In genomic region chr4:59569538-59569937, GRCm38 (mm10) we compare ENCODE assay signal across 8 mouse cellular contexts. TPM values are rescaled to one million over a fixed set of nuclear protein-coding genes. Genes with fewer than 3 reads are reported as not detected.
DNase-seq lines count a peak whose midpoint lies in the region; ATAC-seq and TF ChIP-seq lines count a peak whose summit lies in the region.

No protein-coding gene starts in this region.

- peak; percentile 72; the same call in 1 of the 2 replicates for TF ChIP-seq CTCF in brain, embryonic 14.5 days (IDR thresholded peaks at IDR 0.05; ENCODE audit: borderline replicate concordance, extremely low read depth, insufficient read depth, insufficient read length)

- DNase-seq in ES-CJ7 (ENCODE audit: low read depth, low spot score): peak; percentile 77
- peak; percentile 92 for DNase-seq in brain, embryonic 14.5 days (ENCODE audit: low read depth)
- DNase-seq in heart, postnatal 36 days: peak; percentile 73 to 78
- DNase-seq in layer of hippocampus, postnatal 10 days (ENCODE audit: low spot score in 2 of 2): peak; percentile 72 to 82
- DNase-seq in lung, postnatal 10 days: peak; percentile 87
- peak; percentile 51 for DNase-seq in retina, adult 2 months (ENCODE audit: low read depth, low spot score)
- DNase-seq in thymus, postnatal 36 days: peak; percentile 52 to 63

- intact Hi-C loops in heart, postnatal 36 days (cut with DNase I): loop anchor here (1.0 kb wide), 3 partner anchors 188 to 473 kb away; no protein-coding TSS in a partner anchor

- no peak for TF ChIP-seq POLR2A in brain, embryonic 14.5 days (IDR thresholded peaks at IDR 0.05; ENCODE audit: borderline replicate concordance, extremely low read depth, insufficient read depth, insufficient read length, poor library complexity, severe bottlenecking)

- peak; percentile 81 for ATAC-seq in erythroid progenitor cell, adult 5-6 weeks (replicated peaks; ENCODE audit: low FRiP score, poor library complexity, severe bottlenecking)

RNA-seq across cellular contexts. Expression of gene Hsdl2, which starts 11.8 kb away (rescaled TPM):
- polyA plus RNA-seq in brain, embryonic 14.5 days (2012; rRNA removed): 16.6 and 22.6 TPM in 2 replicates
- total RNA-seq in erythroid progenitor cell, adult 5-6 weeks (2015; ENCODE audit: low replicate concordance): 13.8 and 19.1 TPM in 2 replicates
- total RNA-seq in erythroid progenitor cell, adult 5-6 weeks (2017; ENCODE audit: low replicate concordance): 11.8 and 20.7 TPM in 2 replicates
- 100 to 1,000 TPM; 240 to 258 TPM for total RNA-seq in heart, postnatal 36 days (2021)
- 10 to 100 TPM; 27.9 to 29.5 TPM for total RNA-seq in layer of hippocampus, postnatal 10 days (2021)

RNA-seq across cellular contexts. Expression of gene Ptbp3, which starts 20.4 kb away (rescaled TPM):
- polyA plus RNA-seq in brain, embryonic 14.5 days (2012; rRNA removed): 14.0 and 18.6 TPM in 2 replicates
- total RNA-seq in erythroid progenitor cell, adult 5-6 weeks (2015; ENCODE audit: low replicate concordance): 256 and 320 TPM in 2 replicates
- 179 and 231 TPM in 2 replicates for total RNA-seq in erythroid progenitor cell, adult 5-6 weeks (2017; ENCODE audit: low replicate concordance)
- total RNA-seq in heart, postnatal 36 days (2021): 10 to 100 TPM; 30.4 to 31.2 TPM
- 10 to 100 TPM; 24.3 to 25.3 TPM for total RNA-seq in layer of hippocampus, postnatal 10 days (2021)

RNA-seq across cellular contexts. Expression of gene E130308A19Rik, which starts 56.5 kb away (rescaled TPM):
- polyA plus RNA-seq in brain, embryonic 14.5 days (2012; rRNA removed): 19.0 and 31.6 TPM in 2 replicates
- 4.7 and 6.7 TPM in 2 replicates for total RNA-seq in erythroid progenitor cell, adult 5-6 weeks (2015; ENCODE audit: low replicate concordance)
- 2.8 and 5.3 TPM in 2 replicates for total RNA-seq in erythroid progenitor cell, adult 5-6 weeks (2017; ENCODE audit: low replicate concordance)
- total RNA-seq in heart, postnatal 36 days (2021): 1 to 10 TPM; 7.2 to 7.6 TPM
- 10 to 100 TPM; 10.1 TPM for total RNA-seq in layer of hippocampus, postnatal 10 days (2021)

Comparison
In these comparisons a context has a peak if more than half of its experiments do, and no peak if none do; other contexts are left out.
1. Peak in every context shown above with its lines: DNase-seq and ATAC-seq.
2. RNA of gene Hsdl2, which starts 11.8 kb away (total RNA-seq): 240 to 258 TPM in heart, postnatal 36 days; 27.9 to 29.5 TPM in layer of hippocampus, postnatal 10 days and 11.8 to 20.7 TPM in erythroid progenitor cell, adult 5-6 weeks; every median in the first group is over 4 times any median in the second.
3. RNA of gene Ptbp3, which starts 20.4 kb away (total RNA-seq): 179 to 320 TPM in erythroid progenitor cell, adult 5-6 weeks; 30.4 to 31.2 TPM in heart, postnatal 36 days and 24.3 to 25.3 TPM in layer of hippocampus, postnatal 10 days; every median in the first group is over 4 times any median in the second.